Mouse (Mus musculus) testis, adult 2 months (tissue): ENCODE measurements around the gene Phox2b.

Experiments
- CTCF ChIP-seq: fragments of 200-500 bp; IDR thresholded peaks from 2 replicates; pipeline ENCODE4 v1.5.1; 2012; ENCODE audit warnings: low read depth, mild to moderate bottlenecking, inconsistent platforms, low read length, moderate library complexity; ENCODE audit not compliant: control insufficient read depth, insufficient read depth, insufficient replicate concordance
- POLR2A ChIP-seq: fragments of 200-500 bp; IDR thresholded peaks from 2 replicates; pipeline ENCODE4 v1.6.1; 2012; ENCODE audit warnings: low read depth, mild to moderate bottlenecking, inconsistent platforms, low read length, moderate library complexity; ENCODE audit not compliant: control insufficient read depth

- TF ChIP-seq POLR2A: no peak
- TF ChIP-seq CTCF: no peak
Observed at GRCm38 (mm10) chr5:67060519-67060918, 38.6 kb downstream of the Phox2b start.
